Mouse (Mus musculus): ENCODE data around the gene Dlk1. TPM values are rescaled to one million over a fixed set of nuclear protein-coding genes. Genes with fewer than 3 reads are reported as not detected.

The Dlk1 gene
- polyA plus RNA-seq, 1 experiment, result 5.2 TPM

- Histone ChIP-seq H3K4me3 (replicated peaks) (no peak overlapping the region), H3K27me3 (ENCODE audit: control insufficient read depth) (no peaks in the 10 kb centered on the region), H3K36me3 (ENCODE audit: control insufficient read depth) (no peaks in the 10 kb centered on the region), H3K9me3 (ENCODE audit: control insufficient read depth, low read length) (no peaks in the 10 kb centered on the region), H3K4me1 (ENCODE audit: control insufficient read depth) (no peaks in the 10 kb centered on the region)
- no peak for TF ChIP-seq GATA1 (IDR thresholded peaks at IDR 0.05; ENCODE audit: low read length)
- no peak for TF ChIP-seq TAL1 (IDR thresholded peaks at IDR 0.05; ENCODE audit: low read length)
Observed at GRCm38 (mm10) chr12:109510247-109510646, 57.6 kb downstream of the Dlk1 start.

- TF ChIP-seq GATA1 (IDR thresholded peaks at IDR 0.05; ENCODE audit: low read length) (no peak), TAL1 (IDR thresholded peaks at IDR 0.05; ENCODE audit: low read length) (no peak)
- no peaks in the 10 kb centered on the region for H3K27me3 ChIP-seq (ENCODE audit: control insufficient read depth)
Observed at GRCm38 (mm10) chr12:109511456-109511855, 58.8 kb downstream of the Dlk1 start.

GRCm38 (mm10) chr12:109512151-109512907 is 59.7 kb downstream of the Dlk1 start:
- TF ChIP-seq TAL1 (IDR thresholded peaks at IDR 0.05; ENCODE audit: low read length) (no peak), GATA1 (IDR thresholded peaks at IDR 0.05; ENCODE audit: low read length) (no peak)
- Histone ChIP-seq H3K9me3 (ENCODE audit: control insufficient read depth, low read length) (no peaks in the 10 kb centered on the region), H3K27me3 (ENCODE audit: control insufficient read depth) (no peaks in the 10 kb centered on the region), H3K36me3 (ENCODE audit: control insufficient read depth) (no peaks in the 10 kb centered on the region), H3K4me3 (replicated peaks) (no peak overlapping the region), H3K4me1 (ENCODE audit: control insufficient read depth) (no peaks in the 10 kb centered on the region)

More at GRCm38 (mm10) chr12:109511456-109511855, 58.8 kb downstream of the Dlk1 start:
- Histone ChIP-seq H3K36me3 (ENCODE audit: control insufficient read depth) (no peaks in the 10 kb centered on the region), H3K4me1 (ENCODE audit: control insufficient read depth) (no peaks in the 10 kb centered on the region), H3K9me3 (ENCODE audit: control insufficient read depth, low read length) (no peaks in the 10 kb centered on the region), H3K4me3 (replicated peaks) (no peak overlapping the region)

Other genes with a start within 250 kb of the Dlk1 start
- 0.03 TPM in 1 of 2 replicates, not detected in the other for gene Rtl1, start 147.5 kb downstream of the Dlk1 start, polyA plus RNA-seq (2012)